Mouse (Mus musculus) G1E (cell line): Measurements from ENCODE around the gene Fxyd7.

ENCODE experiments used
- CTCF ChIP-seq: IDR thresholded peaks from 2 replicates; pipeline ENCODE4 v1.5.1; 2012; ENCODE audit warnings: low read depth, low read length, inconsistent platforms, mixed read lengths
- GATA1 ChIP-seq: IDR thresholded peaks from 2 replicates; pipeline ENCODE4 v1.6.1; 2012; ENCODE audit warnings: borderline replicate concordance, low read length, inconsistent platforms, mixed read lengths
- POLR2AphosphoS5 ChIP-seq: IDR thresholded peaks from 2 replicates; pipeline ENCODE4 v1.6.1; 2012; ENCODE audit warnings: low read depth, low read length, inconsistent platforms; ENCODE audit not compliant: insufficient replicate concordance
- TAL1 ChIP-seq: conservative IDR thresholded peaks from 2 replicates; pipeline ENCODE4 v1.6.1; 2012; ENCODE audit warnings: low read depth, low read length, inconsistent platforms, mixed read lengths

- TF ChIP-seq CTCF (no peak), TAL1 (no peak), GATA1 (no peak), POLR2AphosphoS5 (no peak)
These were observed 976 bp upstream of the Fxyd7 start for GRCm38 (mm10) chr7:31052251-31052635.
